Mouse (Mus musculus) kidney, postnatal 14 days (tissue): ENCODE data around the gene Skil.

ENCODE experiments used
- DNase-seq: peaks from one replicate; pipeline ENCODE4 v3.0.0; 2022; ENCODE audit warnings: mixed read lengths

Gene Skil

DNA sequence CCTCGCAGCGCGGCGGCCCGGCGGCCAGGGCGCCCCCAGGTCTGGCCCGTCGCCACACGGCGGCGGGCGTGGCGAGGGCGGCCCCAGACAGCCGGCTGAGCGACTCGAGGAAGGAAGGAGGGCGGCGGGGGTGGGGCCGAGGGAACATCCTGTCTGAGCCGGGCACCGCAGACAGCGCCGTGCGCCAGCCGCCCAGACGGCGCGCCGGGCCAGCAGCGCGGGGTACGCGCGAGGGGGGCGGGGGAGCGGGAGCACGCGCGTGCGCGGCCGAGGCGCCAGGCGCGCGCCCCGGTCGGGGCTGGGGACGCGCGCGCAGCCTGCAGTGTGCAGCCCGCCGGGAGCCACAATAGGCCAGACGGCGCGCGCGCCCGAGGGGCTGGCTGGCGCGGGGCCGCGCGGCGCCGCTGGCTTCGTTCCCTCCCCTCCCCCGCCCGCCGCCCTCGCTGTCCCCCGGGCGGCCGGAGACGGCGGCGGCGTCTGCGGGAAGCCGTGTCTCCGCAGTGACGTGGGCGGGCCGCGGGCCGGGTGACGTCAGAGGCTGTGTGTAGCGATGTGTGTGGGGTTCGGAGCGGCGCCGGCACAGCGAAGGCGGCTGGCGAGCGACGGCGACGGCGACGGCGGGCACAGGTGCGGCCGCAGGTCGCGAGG is at the start of gene Skil:
Gene Skil, plus strand, starts transcription at position 528 of the 648 bp plus-strand sequence.
- peak; percentile 99 for DNase-seq

DNA sequence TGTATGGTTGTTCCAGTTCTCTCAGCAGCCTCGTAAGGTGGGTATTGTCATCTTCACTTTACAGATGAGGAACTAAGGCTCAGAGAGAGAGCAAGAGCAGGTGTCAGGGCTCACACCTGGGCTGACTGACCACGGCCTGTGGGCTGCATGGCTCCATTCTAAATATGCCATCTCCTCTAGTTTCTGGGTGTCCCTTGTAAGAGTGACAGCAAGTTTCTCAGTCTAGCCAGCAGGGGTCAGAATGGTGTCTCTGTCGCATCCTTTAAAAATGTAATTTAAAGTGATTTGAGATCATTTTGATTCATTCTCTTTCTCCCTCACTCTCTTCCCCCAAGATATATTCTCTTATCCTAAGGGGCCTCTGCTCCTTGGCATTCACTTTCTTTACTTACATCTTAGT is 47.6 kb upstream of the Skil start:
- DNase-seq, result no peak

DNA sequence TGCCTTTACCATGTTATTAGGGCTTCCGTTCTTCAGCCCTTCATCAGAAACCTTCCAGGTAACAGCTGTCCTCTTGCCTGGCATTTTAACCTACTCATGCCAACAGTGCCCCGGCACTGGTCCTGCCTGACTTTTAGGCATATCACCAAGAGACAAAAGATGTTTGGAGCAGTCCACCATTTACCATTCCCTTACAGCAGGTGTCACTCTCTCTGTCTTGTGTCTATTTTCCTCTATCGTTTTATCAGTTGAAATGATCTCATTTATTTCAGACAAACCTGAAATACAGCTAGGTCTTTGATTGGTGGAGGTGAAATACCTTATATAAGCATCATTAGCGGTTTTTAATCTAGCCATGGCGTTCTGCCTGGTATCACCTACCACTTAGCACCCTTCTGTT is 45.8 kb upstream of the Skil start:
- no peak for DNase-seq

DNA sequence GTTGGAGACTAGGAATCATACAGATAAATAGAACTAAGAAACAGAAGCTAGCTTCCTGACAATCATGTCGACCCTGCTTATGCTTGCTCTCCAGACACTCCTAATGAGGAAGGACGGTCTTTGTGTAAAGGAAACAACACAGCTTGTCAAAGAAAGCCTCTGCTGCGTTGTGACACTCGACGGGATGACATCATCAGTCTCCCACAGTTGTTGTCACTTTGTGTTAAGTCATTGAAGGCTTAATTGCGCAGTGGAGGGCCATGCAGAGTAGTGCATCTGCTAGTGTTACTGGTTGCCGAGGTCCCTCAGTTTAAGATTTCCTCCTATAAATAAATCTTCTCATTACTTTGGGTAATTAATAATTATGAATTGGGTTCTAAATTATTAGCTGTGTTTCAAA is 44.5 kb upstream of the Skil start:
- no peak for DNase-seq

DNA sequence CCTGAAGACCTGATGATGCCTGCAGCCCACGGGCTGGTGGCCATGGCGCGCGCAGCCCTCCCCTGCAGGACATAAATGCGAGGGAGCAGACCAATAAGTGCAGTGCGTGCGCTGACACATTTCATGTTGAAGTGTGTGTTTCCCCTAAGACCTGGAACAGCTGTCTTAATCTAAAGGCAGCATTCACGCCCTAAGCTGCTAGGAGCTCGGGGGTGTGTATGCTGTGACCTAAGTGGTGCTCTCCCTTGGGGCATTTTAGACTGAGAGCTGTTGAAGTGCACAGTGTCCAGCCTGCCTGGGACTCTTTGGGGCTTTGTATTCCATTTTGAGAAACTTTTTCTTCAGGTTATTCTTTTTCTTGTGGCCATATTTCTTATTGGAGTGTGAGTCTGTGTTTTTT is 43.1 kb upstream of the Skil start:
- DNase-seq, result no peak

DNA sequence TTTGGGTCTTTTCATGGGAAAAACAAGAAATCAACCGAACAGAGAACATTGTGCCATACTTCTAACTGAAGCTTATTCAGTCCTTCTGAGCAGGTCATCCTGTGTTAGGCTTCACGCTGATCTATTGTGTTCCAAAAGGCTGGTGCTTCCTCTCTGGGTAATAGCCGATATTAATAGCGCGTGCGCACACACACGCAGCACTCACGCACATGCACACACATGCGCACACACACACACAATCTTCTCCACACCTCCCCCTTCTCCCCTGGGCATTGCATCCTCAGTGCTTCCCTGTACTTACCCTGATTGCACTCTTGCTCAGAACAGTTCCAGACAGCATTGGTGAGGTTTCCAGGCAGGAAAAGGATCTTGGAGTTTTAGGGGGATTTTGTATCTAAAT is 41.7 kb upstream of the Skil start:
- DNase-seq, result no peak

DNA sequence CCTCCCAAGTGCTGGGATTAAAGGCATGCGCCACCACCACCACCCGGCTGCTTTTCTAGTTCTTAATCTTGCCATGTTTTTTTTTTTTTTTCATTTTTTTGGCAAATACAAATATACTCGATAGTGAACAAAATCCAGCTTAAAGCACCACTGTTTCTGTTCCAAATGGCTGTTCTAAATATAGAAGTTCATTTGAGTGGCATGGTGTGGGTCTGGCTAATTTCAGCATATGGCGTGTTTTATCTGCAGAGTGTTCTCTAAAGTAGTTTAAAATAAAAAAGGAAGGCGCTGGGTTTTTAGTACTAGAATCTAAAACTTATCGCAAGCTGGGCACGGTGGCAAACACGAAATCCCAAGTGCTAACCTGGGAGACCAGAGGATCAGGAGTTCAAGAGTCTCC is 40.0 kb upstream of the Skil start:
- DNase-seq, result no peak

DNA sequence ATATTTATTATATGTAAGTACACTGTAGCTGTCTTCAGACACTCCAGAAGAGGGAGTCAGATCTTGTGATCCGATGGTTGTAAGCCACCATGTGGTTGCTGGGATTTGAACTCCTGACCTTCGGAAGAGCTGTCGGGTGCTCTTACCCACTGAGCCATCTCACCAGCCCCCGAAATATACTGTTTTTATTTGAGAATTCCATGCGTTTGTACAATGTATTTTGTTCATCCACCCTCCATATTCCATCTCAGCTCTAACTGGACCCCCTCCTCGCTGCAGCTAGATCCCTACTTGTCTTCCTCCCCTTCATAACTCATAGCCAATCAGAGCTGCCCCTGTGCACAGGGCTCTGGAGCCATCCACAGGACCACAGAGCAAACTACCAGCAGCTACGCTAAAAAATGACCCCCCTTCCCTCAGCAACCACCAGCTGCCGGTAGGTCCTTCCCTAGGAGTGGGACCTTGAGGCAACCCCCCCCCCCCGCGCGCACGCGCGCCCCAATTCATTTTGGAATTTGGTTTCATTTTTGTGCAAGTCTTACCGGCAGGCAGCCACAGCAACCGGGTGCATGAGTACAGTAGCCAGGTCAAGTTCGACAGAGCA is 38.7 kb upstream of the Skil start:
- peak; percentile 66 for DNase-seq

DNA sequence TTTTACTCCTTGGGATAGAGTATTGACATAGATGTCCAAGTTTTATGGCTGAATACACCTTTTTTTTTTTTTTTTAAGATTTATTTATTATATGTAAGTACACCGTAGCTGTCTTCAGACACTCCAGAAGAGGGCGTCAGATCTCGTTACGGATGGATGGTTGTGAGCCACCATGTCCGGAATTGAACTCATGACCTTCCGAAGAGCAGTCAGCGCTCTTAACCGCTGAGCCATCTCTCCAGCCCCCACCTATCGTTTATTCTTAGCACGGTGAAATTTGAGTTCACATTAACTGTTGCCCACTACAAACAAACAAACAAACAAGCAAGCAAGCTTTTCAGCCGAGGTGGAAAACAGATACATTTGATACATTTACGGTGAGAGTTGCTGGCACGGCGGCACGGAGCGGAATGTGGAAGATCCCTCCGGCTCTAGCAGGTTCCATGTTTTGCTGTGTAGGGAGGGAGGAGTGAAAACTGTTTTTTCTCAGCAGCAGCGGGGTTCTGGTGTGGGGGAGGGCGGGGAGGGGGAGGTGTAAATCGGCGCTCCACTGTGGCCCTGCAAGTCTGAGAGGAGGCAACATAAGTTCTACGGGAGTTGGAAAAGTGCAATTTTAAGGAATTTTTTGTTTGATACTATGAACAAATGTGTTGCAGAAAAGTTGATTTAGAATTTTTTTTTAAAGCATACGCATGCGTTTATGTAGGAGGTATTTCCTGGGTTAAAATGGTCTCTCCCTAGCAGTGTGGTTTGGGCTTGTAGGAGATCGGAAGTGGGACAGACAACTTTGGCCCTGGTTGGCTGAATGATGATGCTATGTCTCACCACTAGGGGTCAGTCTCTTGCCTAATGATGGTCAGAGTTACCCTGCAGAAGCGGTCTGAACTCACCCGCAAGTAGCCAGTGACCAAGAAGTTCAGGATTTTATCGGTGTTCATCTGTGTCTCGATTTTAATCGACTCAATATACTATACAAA is 37.9 kb upstream of the Skil start:
- DNase-seq, result peak; percentile 92

DNA sequence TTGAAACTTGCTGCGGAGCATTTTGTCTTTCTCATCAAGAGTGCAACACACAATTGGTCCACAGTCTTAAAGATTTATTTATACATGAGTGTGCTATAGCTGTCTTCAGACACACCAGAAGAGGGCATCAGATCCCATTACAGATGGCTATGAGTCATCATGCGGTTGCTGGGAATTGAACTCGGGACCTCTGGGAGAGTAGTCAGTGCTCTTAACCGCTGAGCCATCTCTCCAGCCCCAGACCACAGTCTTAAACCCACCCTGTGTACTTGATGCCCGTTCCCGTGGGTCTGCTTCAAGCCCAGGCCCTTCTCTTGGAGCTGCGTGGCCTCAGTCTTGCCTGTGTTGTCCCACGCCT is 34.1 kb upstream of the Skil start:
- no peak for DNase-seq

DNA sequence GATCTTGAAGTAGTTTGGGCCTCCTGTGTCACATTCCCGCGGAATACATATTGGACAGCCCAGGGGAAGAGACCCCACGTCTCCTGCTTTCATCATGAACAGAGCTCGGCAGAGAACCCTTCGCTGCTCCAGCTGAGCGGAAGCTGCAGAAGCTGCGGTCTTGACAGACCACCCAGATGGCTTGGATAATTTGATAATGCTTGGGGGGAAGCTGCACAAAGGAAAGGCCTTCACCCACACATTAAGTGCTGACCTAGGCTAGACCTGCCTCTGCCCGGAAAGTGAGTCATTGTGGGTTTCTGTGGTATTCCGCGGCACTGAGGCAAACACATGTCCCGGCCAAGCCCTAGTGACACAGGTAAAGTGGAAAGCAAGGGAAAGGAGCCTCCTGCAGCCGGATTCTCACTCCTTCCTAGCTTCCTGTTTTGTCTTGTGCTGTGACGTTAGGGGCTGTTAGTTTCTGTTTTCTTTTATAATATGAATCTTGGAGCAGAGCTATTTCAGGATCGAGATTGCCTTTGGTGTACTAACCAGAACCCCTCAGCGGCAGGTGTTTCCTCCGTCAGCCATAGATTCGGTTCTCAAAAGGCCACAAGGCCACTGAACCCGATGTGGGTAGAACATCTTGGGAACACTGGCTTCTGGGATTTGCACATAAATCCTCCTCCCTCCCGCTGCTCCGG is 33.6 kb upstream of the Skil start:
- DNase-seq, result no peak

DNA sequence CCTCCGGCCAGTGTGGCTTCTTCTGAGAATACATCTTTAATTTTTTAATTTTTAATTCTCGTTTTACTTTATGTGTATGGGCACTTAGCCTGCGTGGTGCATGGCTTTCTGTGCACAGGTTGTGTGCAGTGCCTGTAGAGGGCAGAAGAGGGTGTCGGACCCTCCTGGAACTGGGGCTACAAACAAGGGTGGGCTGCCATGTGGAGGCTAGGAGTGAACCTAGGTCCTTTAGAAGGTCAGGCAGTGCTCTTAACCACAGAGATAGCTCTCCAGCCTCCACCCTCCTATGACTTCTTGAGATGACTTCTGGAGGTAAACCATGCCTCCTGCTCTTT is 33.1 kb upstream of the Skil start:
- no peak for DNase-seq

DNA sequence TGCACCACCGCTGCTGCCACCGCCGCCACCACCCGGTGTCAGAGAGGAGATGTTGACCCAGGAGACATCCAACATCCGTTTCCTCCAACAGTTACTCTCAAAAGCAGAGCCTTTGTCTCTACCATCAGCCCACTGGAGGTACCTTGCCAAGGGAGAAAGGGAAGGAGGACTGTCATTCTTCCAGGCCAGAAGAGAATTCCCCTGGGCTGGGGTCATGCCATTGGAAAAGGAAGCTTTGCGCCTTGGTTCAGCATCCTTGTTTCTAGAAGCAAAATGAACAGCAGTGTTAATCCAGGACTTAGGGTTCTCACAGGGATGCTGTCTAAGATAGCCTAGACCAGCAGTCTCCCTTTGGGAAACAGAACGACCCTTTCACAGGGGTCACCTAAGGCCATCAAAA is 32.5 kb upstream of the Skil start:
- no peak for DNase-seq

DNA sequence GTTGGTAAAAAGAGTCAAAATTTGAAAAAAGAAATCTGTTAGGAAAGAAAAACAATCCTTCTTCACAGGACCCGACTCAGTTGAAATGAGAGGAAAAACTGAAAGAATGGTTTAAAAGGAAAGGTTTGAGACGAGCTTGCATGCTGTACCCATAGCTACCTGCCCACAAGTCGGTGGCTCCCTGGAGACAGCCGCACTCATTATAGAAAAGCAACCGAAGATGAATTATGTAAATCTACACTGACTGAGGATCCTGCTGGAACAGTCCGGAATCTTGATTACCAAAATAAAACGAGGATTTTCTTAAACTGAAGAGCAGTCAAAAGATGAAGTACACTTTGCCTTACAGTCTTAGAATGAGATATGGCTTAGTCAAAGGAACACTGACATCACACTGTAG is 26.4 kb upstream of the Skil start:
- DNase-seq, result no peak

DNA sequence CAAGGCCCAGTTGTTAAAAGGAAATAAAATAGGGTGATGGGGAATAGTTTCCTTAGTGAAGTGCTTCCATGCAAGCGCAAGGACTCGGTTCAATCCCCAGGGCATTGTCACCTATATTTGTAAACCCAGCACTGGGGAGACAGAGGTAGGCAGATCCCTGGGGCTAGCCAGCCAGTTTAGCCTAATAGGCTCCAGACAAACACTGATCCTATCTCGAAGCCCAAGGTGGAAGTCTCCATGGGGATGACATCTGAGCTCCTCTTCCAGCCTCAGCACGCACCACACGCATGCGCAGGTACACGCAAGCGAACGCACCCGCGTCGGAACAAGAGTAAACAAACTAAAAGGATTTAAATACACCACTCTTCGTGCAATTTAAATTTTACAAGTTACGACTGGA is 23.1 kb upstream of the Skil start:
- no peak for DNase-seq

DNA sequence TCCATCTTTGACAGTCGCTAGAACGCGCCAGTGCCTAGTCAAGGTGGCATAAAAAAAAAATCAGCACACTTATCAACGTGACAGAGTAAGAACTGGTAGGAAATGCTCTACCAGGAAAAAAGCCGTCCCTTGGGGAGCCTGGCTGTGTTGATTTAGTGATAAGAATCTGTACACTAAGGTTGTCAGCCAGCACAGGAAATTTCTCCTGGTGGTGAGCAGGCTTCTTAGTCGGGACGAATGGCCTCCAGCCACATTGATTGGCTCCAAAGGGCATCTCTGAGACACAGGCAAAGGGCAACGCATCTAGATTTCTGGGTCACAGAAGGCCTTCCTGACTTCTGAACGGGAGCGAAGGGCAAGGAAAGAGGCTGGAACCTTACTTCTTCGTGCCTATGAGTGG is 19.1 kb upstream of the Skil start:
- DNase-seq, result peak; percentile 58

DNA sequence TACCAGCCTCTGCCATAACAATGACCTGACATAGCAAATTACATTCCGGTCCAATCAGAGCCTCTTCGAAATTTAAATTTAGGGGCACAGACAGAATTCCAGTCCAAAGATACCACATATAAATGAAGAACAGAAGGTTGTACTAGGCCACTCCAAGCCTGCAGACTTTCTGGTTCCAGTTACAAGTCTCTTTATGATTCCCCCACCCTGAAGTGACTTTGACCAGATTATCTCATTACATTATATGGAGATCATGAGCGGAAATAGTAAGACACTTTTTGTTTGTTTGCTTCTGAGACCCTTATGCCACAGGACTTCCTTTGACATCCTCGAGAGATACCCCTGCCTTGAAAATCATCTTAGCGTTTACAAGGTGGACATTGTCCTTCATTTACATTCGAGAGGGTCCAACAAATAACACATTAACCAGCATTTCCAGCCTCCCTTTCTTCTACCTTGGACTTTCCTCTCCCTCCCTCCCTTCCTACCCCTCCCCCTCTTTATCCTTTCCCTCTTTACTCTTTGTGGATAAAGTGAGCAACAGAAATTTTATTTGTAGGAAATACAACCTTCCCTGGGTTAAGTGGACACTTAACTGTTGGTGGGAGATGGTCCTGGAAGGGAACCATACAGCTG is 17.7 kb upstream of the Skil start:
- DNase-seq, result no peak

DNA sequence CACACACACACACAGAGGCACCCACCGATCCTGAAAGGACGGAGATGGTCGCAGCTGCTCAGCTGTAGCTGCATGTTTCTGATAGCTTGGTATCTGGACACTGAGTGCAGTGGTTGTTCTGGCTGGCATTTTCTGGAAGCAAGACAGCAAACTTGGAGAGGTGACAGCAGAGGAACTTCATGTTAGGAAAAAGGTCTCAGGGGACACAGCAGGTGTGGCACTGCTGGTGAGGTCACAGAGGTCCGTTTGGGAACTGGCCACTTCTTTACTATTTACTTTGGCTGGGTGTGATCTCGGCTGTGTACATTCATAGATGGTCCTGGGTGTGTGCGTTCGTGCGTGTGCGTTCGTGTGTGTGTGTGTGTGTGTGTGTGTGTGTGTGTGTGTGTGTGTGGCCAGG is 15.4 kb upstream of the Skil start:
- peak; percentile 14 for DNase-seq

DNA sequence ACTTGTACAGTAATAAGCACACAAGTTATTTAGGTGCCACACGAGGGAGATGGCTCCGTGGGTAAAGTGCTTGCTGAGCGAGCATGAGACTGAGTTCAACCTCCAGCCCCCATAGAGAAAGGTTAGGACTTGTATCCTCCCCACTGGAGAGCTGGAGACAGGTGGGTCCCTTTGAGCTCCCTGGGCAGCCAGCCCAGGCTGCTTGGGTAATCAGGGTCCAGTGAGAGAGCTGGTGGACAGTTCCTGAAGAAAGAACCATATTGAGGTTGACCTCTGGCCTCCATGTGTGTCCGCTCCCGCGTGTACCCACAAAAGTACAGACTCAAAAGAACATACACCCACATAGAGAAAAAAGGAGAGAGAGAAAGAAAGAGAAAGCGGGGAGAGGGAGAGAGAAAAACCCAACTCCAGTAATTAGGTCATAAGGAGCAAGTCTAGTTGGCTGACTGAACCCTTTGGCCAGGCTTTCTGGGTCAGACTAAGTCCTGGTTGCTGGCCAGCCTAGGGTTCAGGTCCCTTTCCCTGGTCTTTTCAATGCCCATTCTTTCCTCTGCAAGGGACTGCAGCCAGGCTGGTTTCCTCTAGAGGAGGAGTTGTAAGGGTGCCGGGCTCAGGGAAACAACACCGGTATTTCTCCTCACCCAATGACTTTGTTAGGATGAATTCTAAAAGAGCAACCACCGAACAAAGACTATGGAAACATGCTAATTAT is 13.9 kb upstream of the Skil start:
- peak; percentile 53 for DNase-seq

DNA sequence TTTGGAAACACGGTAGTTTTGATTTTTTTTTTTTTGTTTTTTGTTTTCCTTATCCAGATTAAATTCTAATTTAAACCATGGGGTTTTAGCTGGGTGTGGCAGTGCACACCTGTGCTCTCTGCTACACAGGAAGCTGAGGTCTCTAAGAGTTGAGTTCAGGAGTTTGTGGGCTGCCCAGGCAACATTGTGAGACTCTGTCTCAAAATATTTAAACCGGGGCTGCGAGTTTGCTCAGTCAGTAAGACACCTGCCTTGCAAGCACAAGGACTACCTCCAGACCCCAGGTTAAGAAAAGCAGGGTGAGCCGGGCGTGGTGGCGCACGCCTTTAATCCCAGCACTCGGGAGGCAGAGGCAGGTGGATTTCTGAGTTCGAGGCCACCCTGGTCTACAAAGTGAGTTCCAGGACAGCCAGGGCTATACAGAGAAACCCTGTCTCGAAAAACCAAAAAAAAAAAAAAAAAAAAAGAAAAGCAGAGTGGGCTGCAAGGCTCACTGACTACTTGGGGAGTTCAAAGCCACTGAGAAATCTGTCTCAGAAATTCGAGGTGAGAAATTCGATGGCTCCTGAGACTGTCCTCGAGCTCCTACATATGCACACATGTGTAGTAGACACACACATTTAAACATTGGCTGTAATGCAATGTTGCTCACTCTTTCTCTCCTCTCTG is 11.9 kb upstream of the Skil start:
- no peak for DNase-seq

DNA sequence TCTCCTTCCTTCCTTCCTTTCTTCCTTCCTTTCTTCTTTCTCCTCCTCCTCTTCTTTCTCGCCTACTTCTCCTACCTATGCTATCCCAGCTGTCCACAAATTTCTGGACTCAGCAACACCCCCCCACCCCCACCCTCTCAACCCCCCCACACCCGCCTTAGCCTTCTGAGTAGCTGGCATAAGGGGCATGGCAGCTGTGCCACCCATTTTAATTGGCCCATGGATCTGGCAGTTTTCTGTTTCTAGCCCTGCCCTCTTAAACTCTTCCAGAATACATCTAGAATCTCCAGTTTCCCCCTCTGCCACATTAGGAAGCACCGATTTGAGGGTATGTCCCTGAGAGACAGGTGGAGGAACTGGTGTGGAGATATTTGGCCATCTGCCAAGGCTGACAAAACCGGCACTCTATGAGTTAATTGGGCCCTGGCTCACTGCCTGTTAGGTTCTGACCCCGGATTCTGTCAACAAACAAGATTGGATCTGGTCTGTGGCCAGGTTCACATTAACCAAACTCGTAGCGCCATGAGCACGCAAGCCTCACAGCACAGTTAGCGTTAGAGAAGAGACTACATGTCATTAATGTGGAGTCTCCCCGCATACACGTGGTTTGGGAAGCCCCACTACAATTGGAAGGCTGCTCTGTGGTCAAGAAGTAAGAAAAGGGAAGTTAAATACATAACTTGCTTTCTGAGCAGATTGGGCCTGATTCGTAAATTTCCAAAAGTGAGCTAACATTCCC is 11.2 kb upstream of the Skil start:
- peak; percentile 74 for DNase-seq
